Mouse (Mus musculus): ENCODE results near the gene Cenpk.
"Not testable (repeated sequence)": the region's sequence is repeated elsewhere in the genome, so short reads cannot be mapped to it uniquely, and the experiment has no call there.

Gene Cenpk

GRCm38 (mm10) chr13:104228384-104229066 is at the start of gene Cenpk, which contains the start of gene Ppwd1:
Cenpk (plus strand) TSS chr13:104228611.
Ppwd1 (minus strand) TSS chr13:104228843.
- peak; percentile 97 for DNase-seq

GRCm38 (mm10) chr13:104178650-104179121 is 49.7 kb upstream of the Cenpk start, which contains the start of gene Trim23:
Trim23 (plus strand) TSS chr13:104178797.
- peak; percentile 95 for DNase-seq

- DNase-seq, result no peak
Measured at GRCm38 (mm10) chr13:104179176-104179888, 49.1 kb upstream of the Cenpk start.

GRCm38 (mm10) chr13:104187357-104187756 is 41.1 kb upstream of the Cenpk start:
- DNase-seq, result no peak

- DNase-seq, result not testable (repeated sequence)
Measured at GRCm38 (mm10) chr13:104195891-104196290, 32.5 kb upstream of the Cenpk start.

- no peak for DNase-seq
Measured at GRCm38 (mm10) chr13:104204313-104204712, 24.1 kb upstream of the Cenpk start.

- no peak for DNase-seq
Measured at GRCm38 (mm10) chr13:104227478-104227877, 933 bp upstream of the Cenpk start.

- DNase-seq, result no peak
Measured at GRCm38 (mm10) chr13:104229181-104229580, 770 bp downstream of the Cenpk start.

GRCm38 (mm10) chr13:104258997-104259396 is 30.6 kb downstream of the Cenpk start:
- DNase-seq, result no peak

GRCm38 (mm10) chr13:104285031-104285431 is 56.6 kb downstream of the Cenpk start:
- peak; percentile 36 for DNase-seq

GRCm38 (mm10) chr13:104285737-104286311 is 57.4 kb downstream of the Cenpk start:
- peak; percentile 31 for DNase-seq

GRCm38 (mm10) chr13:104286336-104286735 is 57.9 kb downstream of the Cenpk start:
- no peak for DNase-seq

GRCm38 (mm10) chr13:104286897-104287309 is 58.5 kb downstream of the Cenpk start:
- DNase-seq, result peak; percentile 90

- DNase-seq, result peak; percentile 45
Measured at GRCm38 (mm10) chr13:104287366-104288225, 59.2 kb downstream of the Cenpk start, which contains the start of gene Adamts6. Adamts6 (plus strand) TSS chr13:104287835.

- DNase-seq, result peak; percentile 24
Measured at GRCm38 (mm10) chr13:104288226-104288859, 59.9 kb downstream of the Cenpk start.

- no peak for DNase-seq
Measured at GRCm38 (mm10) chr13:104289176-104289575, 60.8 kb downstream of the Cenpk start.

- DNase-seq, result no peak
Measured at GRCm38 (mm10) chr13:104295472-104295871, 67.1 kb downstream of the Cenpk start.
